Mouse (Mus musculus): ENCODE measurements at regions not wholly inside any gene's neighbourhood (a gene's known extent, or its start where the extent isn't known, plus 50 kb on each side); places are given as distances from the start of the nearest gene placed in this dataset.
"Not testable (repeated sequence)": the region's sequence is repeated elsewhere in the genome, so short reads cannot be mapped to it uniquely, and the experiment has no call there.

GRCm38 (mm10) chr12:19387706-19388105, 566.6 kb upstream of the Gm21863 start:
- H3K9ac ChIP-seq: not testable (repeated sequence)

More at GRCm38 (mm10) chr12:19387706-19388105, 566.6 kb upstream of the Gm21863 start:
- H3K27me3 ChIP-seq; H3K36me3 ChIP-seq (ENCODE audit: poor library complexity, severe bottlenecking); H3K27ac ChIP-seq; H3K4me1 ChIP-seq; H3K9me3 ChIP-seq (replicated peaks); ATAC-seq: not testable (repeated sequence)
- H3K4me3 ChIP-seq: peak overlapping the region; percentile 33
- peak overlapping the region; percentile 32 for H3K4me2 ChIP-seq
- 2% methylated on average over 43 of the region's 53 CpGs for WGBS

Data from forebrain, embryonic 13.5 days (tissue).